ENCODE assay signal across 27 mouse cellular contexts in the genomic region with DNA sequence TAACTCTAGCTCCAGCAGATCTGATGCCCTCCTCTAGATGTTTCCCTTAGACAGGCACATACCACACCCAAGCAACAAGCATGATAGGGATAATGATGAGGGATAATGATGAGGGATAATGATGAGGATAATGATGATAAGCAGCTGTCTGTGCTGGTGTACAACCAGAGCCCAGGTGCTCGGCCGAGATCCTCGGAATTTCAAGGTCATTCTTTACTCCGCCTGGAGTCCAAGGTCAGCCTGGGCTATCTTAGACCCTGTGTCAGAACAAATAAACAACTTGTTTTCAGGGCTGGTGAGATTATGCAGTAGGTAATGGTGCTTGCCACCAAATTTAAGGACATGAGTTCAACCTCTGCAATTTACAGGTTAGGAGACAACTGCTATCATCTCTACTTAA.
"Had no signal": no experiment of that assay in that cellular context is flagged by ENCODE, and none has a peak within 500 bp of the region (broad histone marks: within the 10 kb centered on the region; RNA-seq: fewer than 3 reads in every experiment).

No protein-coding gene starts in this region.

- DNase-seq: gastrocnemius, postnatal 14 days; gastrocnemius, postnatal 36 days; heart, adult 11 months; heart, adult 2 months; heart, postnatal 4 days; kidney, adult 11 months; kidney, adult 2 months; kidney, adult 9 months; kidney, postnatal 14 days; kidney, postnatal 36 days; layer of hippocampus, adult 9-11 months; layer of hippocampus, postnatal 36 days; left cerebral cortex, postnatal 4 days had no signal

- H3K4me1 ChIP-seq: heart, embryonic 13.5 days; heart, embryonic 15.5 days; hindbrain, embryonic 10.5 days; hindbrain, embryonic 13.5 days; hindbrain, embryonic 15.5 days; limb, embryonic 13.5 days; limb, embryonic 15.5 days had no signal

- H3K27ac ChIP-seq: heart, adult 2 months; heart, embryonic 13.5 days; heart, embryonic 15.5 days; hindbrain, embryonic 10.5 days; hindbrain, embryonic 13.5 days; hindbrain, embryonic 15.5 days; hindbrain, postnatal 0 days; kidney, embryonic 15.5 days; kidney, postnatal 0 days; limb, embryonic 13.5 days; limb, embryonic 15.5 days; liver, embryonic 12.5 days; liver, embryonic 14.5 days had no signal

- ATAC-seq: hindbrain, postnatal 0 days; intestine, embryonic 16.5 days; liver, embryonic 12.5 days had no signal

- H3K36me3 ChIP-seq: heart, embryonic 13.5 days; heart, embryonic 15.5 days; hindbrain, embryonic 10.5 days; hindbrain, embryonic 13.5 days; hindbrain, embryonic 15.5 days; kidney, embryonic 15.5 days; limb, embryonic 13.5 days; limb, embryonic 15.5 days; liver, embryonic 12.5 days had no signal

- H3K4me3 ChIP-seq: heart, adult 2 months; heart, embryonic 13.5 days; heart, embryonic 15.5 days; hindbrain, embryonic 10.5 days; hindbrain, embryonic 13.5 days; hindbrain, embryonic 15.5 days; kidney, embryonic 15.5 days; limb, embryonic 13.5 days; limb, embryonic 15.5 days; liver, embryonic 12.5 days had no signal

- H3K4me2 ChIP-seq: heart, embryonic 11.5 days; heart, embryonic 13.5 days; heart, embryonic 15.5 days; hindbrain, embryonic 13.5 days; hindbrain, embryonic 15.5 days; kidney, embryonic 15.5 days; limb, embryonic 13.5 days; limb, embryonic 15.5 days; liver, embryonic 12.5 days had no signal

- H3K9me3 ChIP-seq: heart, embryonic 13.5 days; heart, embryonic 15.5 days; hindbrain, embryonic 10.5 days; hindbrain, embryonic 13.5 days; hindbrain, embryonic 15.5 days; kidney, embryonic 15.5 days; limb, embryonic 13.5 days; limb, embryonic 15.5 days; liver, embryonic 12.5 days had no signal

- H3K9ac ChIP-seq: heart, embryonic 13.5 days; heart, embryonic 15.5 days; hindbrain, embryonic 13.5 days; hindbrain, embryonic 15.5 days; kidney, embryonic 15.5 days; limb, embryonic 13.5 days; limb, embryonic 15.5 days; liver, embryonic 12.5 days; liver, embryonic 14.5 days had no signal

- H3K27me3 ChIP-seq: heart, embryonic 13.5 days; heart, embryonic 15.5 days; hindbrain, embryonic 13.5 days; hindbrain, embryonic 15.5 days; kidney, embryonic 15.5 days; limb, embryonic 13.5 days; limb, embryonic 15.5 days; liver, embryonic 12.5 days had no signal
